Mouse (Mus musculus) adrenal gland, adult 8-10 months (tissue): ENCODE results near the gene Hal. TPM values are rescaled to one million over a fixed set of nuclear protein-coding genes. Genes with fewer than 3 reads are reported as not detected.

ENCODE experiments used
- DNase-seq: peaks from one replicate; pipeline ENCODE4 v3.0.0; 2022
- total RNA-seq, 4 experiments: library from RNA; stranded (reverse); gene quantifications; 2 replicates each; pipeline ENCODE4 v1.2.4; 2022

Hal gene
- total RNA-seq, 4 experiments from 2014 or later: 0.17 to 0.52 (median 0.39) TPM

- no peak for DNase-seq
These were observed 79.4 kb downstream of the Hal start for GRCm38 (mm10) chr10:93567841-93568566.

GRCm38 (mm10) chr10:93568671-93569070 lies 80.1 kb downstream of the Hal start:
- DNase-seq: no peak

Other genes with a start within 250 kb of the Hal start
- 10 to 100 TPM; 32.3 to 51.1 (median 46.1) TPM for gene Elk3, start 177.6 kb upstream of the Hal start, total RNA-seq
- gene Lta4h, start 35.4 kb upstream of the Hal start, total RNA-seq: 10 to 100 TPM; 53.1 to 74.2 (median 65.2) TPM
- under 1 TPM in 1 of 4 experiments, not detected in 3; 0.12 TPM for gene Amdhd1, start 51.3 kb downstream of the Hal start, total RNA-seq
- under 1 TPM in 1 of 4 experiments, not detected in 3; 0.10 TPM for gene Ccdc38, start 51.9 kb downstream of the Hal start, total RNA-seq
- 10 to 100 TPM; 11.0 to 20.5 (median 13.2) TPM for gene Snrpf, start 100.9 kb downstream of the Hal start, total RNA-seq
- gene Ntn4, start 151.9 kb downstream of the Hal start, total RNA-seq: 10 to 100 TPM; 20.1 to 30.3 (median 26.3) TPM